Mouse (Mus musculus): Measurements from ENCODE around the gene Capns2. TPM values are rescaled to one million over a fixed set of nuclear protein-coding genes. Genes with fewer than 3 reads are reported as not detected.

Capns2 gene
- total and polyA plus RNA-seq, 3 experiments = 0.21 to 0.62 TPM; not detected in 1

GRCm38 (mm10) chr8:92893870-92894269 lies 7.3 kb upstream of the Capns2 start:
- H3K27ac ChIP-seq (ENCODE audit: control insufficient read depth, low read depth, low read length) = no peak overlapping the region
- no peak overlapping the region for H3K4me3 ChIP-seq (ENCODE audit: control insufficient read depth in 1 of 2, insufficient read depth in 1 of 2, low read depth in 2 of 2, low read length in 2 of 2)
- no peaks in the 10 kb centered on the region for H3K27me3 ChIP-seq (ENCODE audit: control insufficient read depth in 1 of 2, insufficient read depth in 2 of 2, low read length in 2 of 2)
- TF ChIP-seq SMC3 (IDR thresholded peaks at IDR 0.05; ENCODE audit: low read depth, low read length) (no peak), GATA1 (IDR thresholded peaks at IDR 0.05; ENCODE audit: low read depth, low read length) (no peak), CHD2 (IDR thresholded peaks at IDR 0.05; ENCODE audit: low read length) (no peak), USF2 (IDR thresholded peaks at IDR 0.05; ENCODE audit: borderline replicate concordance in 1 of 2, insufficient read depth in 1 of 2, low read depth in 1 of 2, low read length in 2 of 2) (no peak), USF1 (IDR thresholded peaks at IDR 0.05; ENCODE audit: low read depth, low read length) (no peak), MAFK (IDR thresholded peaks at IDR 0.05; ENCODE audit: borderline replicate concordance, low read depth, low read length) (no peak), MAZ (IDR thresholded peaks at IDR 0.05; ENCODE audit: low read depth, low read length) (no peak), MYC (IDR thresholded peaks at IDR 0.05; ENCODE audit: low read depth, low read length) (no peak), BHLHE40 (IDR thresholded peaks at IDR 0.05; ENCODE audit: borderline replicate concordance, low read depth, low read length) (no peak), TCF12 (IDR thresholded peaks at IDR 0.05; ENCODE audit: low read depth, low read length) (no peak), ETS1 (IDR thresholded peaks at IDR 0.05; ENCODE audit: low read depth, low read length) (no peak), HCFC1 (IDR thresholded peaks at IDR 0.05; ENCODE audit: low read depth, low read length) (no peak), NRF1 (IDR thresholded peaks at IDR 0.05; ENCODE audit: insufficient read depth, low read depth, low read length, poor library complexity, severe bottlenecking) (no peak), POLR2A (IDR thresholded peaks at IDR 0.05; ENCODE audit: control insufficient read depth in 1 of 2, insufficient read depth in 1 of 2, low read depth in 1 of 2, low read length in 2 of 2, poor library complexity in 1 of 2) (no peak), EP300 (IDR thresholded peaks at IDR 0.05; ENCODE audit: low read depth in 1 of 2, low read length in 2 of 2) (no peak), TAL1 (IDR thresholded peaks at IDR 0.05; ENCODE audit: low read length) (no peak)
- H3K9ac ChIP-seq (ENCODE audit: control insufficient read depth, low read depth, low read length, poor library complexity, severe bottlenecking) = no peak overlapping the region
- H3K4me1 ChIP-seq (ENCODE audit: control insufficient read depth in 1 of 2, insufficient read depth in 2 of 2, low read length in 2 of 2) = no peaks in the 10 kb centered on the region
- peaks cover 0 to 3% of the 10 kb centered on the region in 2 experiments; a peak in 2 of 4 replicates for H3K36me3 ChIP-seq (ENCODE audit: control insufficient read depth in 1 of 2, insufficient read depth in 2 of 2, low read length in 2 of 2)
- H3K79me2 ChIP-seq (ENCODE audit: control insufficient read depth, insufficient read depth, low read length, poor library complexity) = no peaks in the 10 kb centered on the region
- H3K9me3 ChIP-seq (replicated peaks; ENCODE audit: insufficient read depth, low read length) = no peaks in the 10 kb centered on the region
- DNase-seq (ENCODE audit: low read depth, low spot score) = no peak

GRCm38 (mm10) chr8:92895053-92895452 lies 6.2 kb upstream of the Capns2 start:
- H3K4me3 ChIP-seq (ENCODE audit: control insufficient read depth in 1 of 2, insufficient read depth in 1 of 2, low read depth in 2 of 2, low read length in 2 of 2) = no peak overlapping the region
- no peaks in the 10 kb centered on the region for H3K9me3 ChIP-seq (replicated peaks; ENCODE audit: insufficient read depth, low read length)
- no peaks in the 10 kb centered on the region for H3K79me2 ChIP-seq (ENCODE audit: control insufficient read depth, insufficient read depth, low read length, poor library complexity)
- H3K27me3 ChIP-seq (ENCODE audit: control insufficient read depth in 1 of 2, insufficient read depth in 2 of 2, low read length in 2 of 2) = no peaks in the 10 kb centered on the region
- no peaks in the 10 kb centered on the region; a peak in 1 of 4 replicates for H3K36me3 ChIP-seq (ENCODE audit: control insufficient read depth in 1 of 2, insufficient read depth in 2 of 2, low read length in 2 of 2)
- no peaks in the 10 kb centered on the region for H3K4me1 ChIP-seq (ENCODE audit: control insufficient read depth in 1 of 2, insufficient read depth in 2 of 2, low read length in 2 of 2)
- DNase-seq (ENCODE audit: low read depth, low spot score) = no peak
- no peak overlapping the region for H3K27ac ChIP-seq (ENCODE audit: control insufficient read depth, low read depth, low read length)
- H3K9ac ChIP-seq (ENCODE audit: control insufficient read depth, low read depth, low read length, poor library complexity, severe bottlenecking) = no peak overlapping the region
- TF ChIP-seq ZNF384 (IDR thresholded peaks at IDR 0.05; ENCODE audit: low read depth, low read length) (no peak), MAFK (IDR thresholded peaks at IDR 0.05; ENCODE audit: borderline replicate concordance, low read depth, low read length) (no peak)
